Mouse (Mus musculus): Measurements from ENCODE around the gene Bcl2l12. TPM values are rescaled to one million over a fixed set of nuclear protein-coding genes. Genes with fewer than 3 reads are reported as not detected.

The Bcl2l12 gene
- total RNA-seq, 2 experiments from 2014 or later: 10.2 to 11.2 TPM

Small RNA genes within 50 kb of the gene (microRNA-seq; reads per million reads assigned to microRNA genes)
- gene Mir7054: not detected

Other genes with a start within 250 kb of the Bcl2l12 start
- under 1 TPM in 1 of 2 experiments, not detected in 1; 0.21 TPM for gene Zfp473, start 247.7 kb downstream of the Bcl2l12 start, total RNA-seq (2021)
- gene Nup62, start 182.6 kb downstream of the Bcl2l12 start, total RNA-seq (2021): 10 to 100 TPM; 26.0 to 28.6 TPM
- 1 to 10 TPM in 1 of 2 experiments, under 1 TPM in 1; 0.62 to 2.2 TPM for gene Il4i1, start 182.3 kb downstream of the Bcl2l12 start, total RNA-seq (2021)
- gene Atf5, start 182.1 kb downstream of the Bcl2l12 start, total RNA-seq (2021): 10 to 100 TPM; 63.7 to 64.5 TPM
- gene Akt1s1, start 149.7 kb downstream of the Bcl2l12 start, total RNA-seq (2021): 10 to 100 TPM; 61.8 to 75.9 TPM
- gene Tbc1d17, start 149.6 kb downstream of the Bcl2l12 start, total RNA-seq (2021): 10 to 100 TPM; 44.3 to 47.0 TPM
- 10 to 100 TPM; 16.0 to 16.6 TPM for gene Pnkp, start 141.6 kb downstream of the Bcl2l12 start, total RNA-seq (2021)
- gene Ptov1, start 128.9 kb downstream of the Bcl2l12 start, total RNA-seq (2021): 100 to 1,000 TPM; 153 to 165 TPM
- 10 to 100 TPM; 66.7 to 73.9 TPM for gene Med25, start 106.0 kb downstream of the Bcl2l12 start, total RNA-seq (2021)
- gene Fuz, start 102.6 kb downstream of the Bcl2l12 start, total RNA-seq (2021): 10 to 100 TPM; 12.9 to 15.0 TPM
- gene Ap2a1, start 69.2 kb downstream of the Bcl2l12 start, total RNA-seq (2021): 10 to 100 TPM; 72.5 to 73.1 TPM
- not detected for gene Tsks, start 55.5 kb downstream of the Bcl2l12 start, total RNA-seq (2021)
- 1 to 10 TPM; 2.7 to 3.1 TPM for gene Cpt1c, start 23.9 kb downstream of the Bcl2l12 start, total RNA-seq (2021)
- 100 to 1,000 TPM; 105 to 111 TPM for gene Prmt1, start 12.1 kb downstream of the Bcl2l12 start, total RNA-seq (2021)
- 10 to 100 TPM; 28.3 to 30.9 TPM for gene Irf3, start 1.1 kb downstream of the Bcl2l12 start, total RNA-seq (2021)
- 10 to 100 TPM; 45.5 to 49.7 TPM for gene Scaf1, start 17.7 kb upstream of the Bcl2l12 start, total RNA-seq (2021)
- 10 to 100 TPM; 48.9 to 56.6 TPM for gene Rras, start 19.2 kb upstream of the Bcl2l12 start, total RNA-seq (2021)
- 10 to 100 TPM; 23.2 to 27.7 TPM for gene Prr12, start 54.2 kb upstream of the Bcl2l12 start, total RNA-seq (2021)
- gene Nosip, start 63.7 kb upstream of the Bcl2l12 start, total RNA-seq (2021): 10 to 100 TPM; 25.7 to 27.8 TPM
- gene Prrg2, start 64.0 kb upstream of the Bcl2l12 start, total RNA-seq (2021): 1 to 10 TPM; 6.8 to 7.1 TPM
- 10 to 100 TPM; 28.1 to 32.4 TPM for gene Rcn3, start 93.5 kb upstream of the Bcl2l12 start, total RNA-seq (2021)
- 10 to 100 TPM; 66.1 to 71.7 TPM for gene Fcgrt, start 105.1 kb upstream of the Bcl2l12 start, total RNA-seq (2021)
- 100 to 1,000 TPM; 517 to 569 TPM for gene Rps11, start 125.7 kb upstream of the Bcl2l12 start, total RNA-seq (2021)
- gene Rpl13a, start 130.0 kb upstream of the Bcl2l12 start, total RNA-seq (2021): 100 to 1,000 TPM; 613 to 620 TPM
- gene Gm45713, start 137.5 kb upstream of the Bcl2l12 start, total RNA-seq (2021): not detected
- 10 to 100 TPM in 1 of 2 experiments, 1 to 10 TPM in 1; 5.3 to 15.0 TPM for gene Flt3l, start 137.7 kb upstream of the Bcl2l12 start, total RNA-seq (2021)
- gene Pih1d1, start 155.6 kb upstream of the Bcl2l12 start, total RNA-seq (2021): 10 to 100 TPM; 29.7 to 30.9 TPM
- 10 to 100 TPM; 23.5 to 37.6 TPM for gene Aldh16a1, start 155.9 kb upstream of the Bcl2l12 start, total RNA-seq (2021)
- gene Slc17a7, start 165.2 kb upstream of the Bcl2l12 start, total RNA-seq (2021): 10 to 100 TPM; 18.1 to 18.7 TPM
- gene Gfy, start 180.9 kb upstream of the Bcl2l12 start, total RNA-seq (2021): not detected
- gene Pth2, start 182.3 kb upstream of the Bcl2l12 start, total RNA-seq (2021): not detected
- gene Ccdc155, start 206.2 kb upstream of the Bcl2l12 start, total RNA-seq (2021): not detected
- gene Dkkl1, start 213.4 kb upstream of the Bcl2l12 start, total RNA-seq (2021): not detected
- 10 to 100 TPM in 1 of 2 experiments, 1 to 10 TPM in 1; 7.0 to 12.0 TPM for gene Tead2, start 217.0 kb upstream of the Bcl2l12 start, total RNA-seq (2021)
- gene Cd37, start 240.4 kb upstream of the Bcl2l12 start, total RNA-seq (2021): 1 to 10 TPM; 2.9 to 3.2 TPM
- gene Slc6a16, start 242.4 kb upstream of the Bcl2l12 start, total RNA-seq (2021): not detected